Mouse (Mus musculus) neural tube, embryonic 13.5 days (tissue): ENCODE data around the gene Tnfaip1. TPM values are rescaled to one million over a fixed set of nuclear protein-coding genes. Genes with fewer than 3 reads are reported as not detected.
"Not testable (repeated sequence)": the region's sequence is repeated elsewhere in the genome, so short reads cannot be mapped to it uniquely, and the experiment has no call there.

Source experiments
- ATAC-seq: fragments of 200-750 bp; cut with Nextera tagmentation; 2 replicates; pipeline ENCODE4 v1.8.0; 2017; ENCODE audit warnings: low read depth, mild to moderate bottlenecking, moderate TSS enrichment, moderate library complexity
- H3K27ac ChIP-seq: fragments of 300-500 bp; sonication (generic); replicated peaks from 2 replicates; pipeline ENCODE4 v1.5.1; 2015; ENCODE audit warnings: moderate library complexity, mild to moderate bottlenecking, inconsistent platforms
- H3K27me3 ChIP-seq: fragments of 300-500 bp; sonication (generic); 2 replicates; pipeline ENCODE4 v1.6.1; 2015; ENCODE audit warnings: mild to moderate bottlenecking, inconsistent platforms
- H3K36me3 ChIP-seq: fragments of 300-500 bp; sonication (generic); 2 replicates; pipeline ENCODE4 v1.6.1; 2015; ENCODE audit warnings: mild to moderate bottlenecking, inconsistent platforms
- H3K4me1 ChIP-seq: fragments of 300-500 bp; sonication (generic); replicated peaks from 2 replicates; pipeline ENCODE4 v1.6.1; 2015; ENCODE audit warnings: inconsistent platforms
- H3K4me2 ChIP-seq: fragments of 300-500 bp; sonication (generic); 2 replicates; pipeline ENCODE4 v1.6.1; 2015; ENCODE audit warnings: inconsistent platforms, mild to moderate bottlenecking, moderate library complexity
- H3K4me3 ChIP-seq: fragments of 300-500 bp; sonication (generic); 2 replicates; pipeline ENCODE4 v1.5.1; 2015; ENCODE audit warnings: mild to moderate bottlenecking, inconsistent platforms
- H3K9ac ChIP-seq: fragments of 300-500 bp; sonication (generic); 2 replicates; pipeline ENCODE4 v1.6.1; 2015; ENCODE audit warnings: moderate library complexity, mild to moderate bottlenecking, inconsistent platforms
- H3K9me3 ChIP-seq: fragments of 300-500 bp; sonication (generic); 2 replicates; pipeline ENCODE4 v1.6.1; 2016; ENCODE audit warnings: inconsistent platforms
- WGBS: fragments of 180-500 bp; shearing (Covaris S2); methylation state at CpG from one replicate; pipeline ENCODE4 v1.1.7; 2015; 5-methylcytosine and 5-hydroxymethylcytosine counted together
- polyA plus RNA-seq: library from polyadenylated mRNA; unstranded; fragments of >200 nt; fragmentation: Nextera tagmentation; extraction: Ambion mirVana; gene quantifications from 2 replicates; pipeline ENCODE4 v1.2.1, GENCODE M21; 2015

Tnfaip1 gene
- polyA plus RNA-seq: 50.7 and 54.2 TPM in 2 replicates

DNA sequence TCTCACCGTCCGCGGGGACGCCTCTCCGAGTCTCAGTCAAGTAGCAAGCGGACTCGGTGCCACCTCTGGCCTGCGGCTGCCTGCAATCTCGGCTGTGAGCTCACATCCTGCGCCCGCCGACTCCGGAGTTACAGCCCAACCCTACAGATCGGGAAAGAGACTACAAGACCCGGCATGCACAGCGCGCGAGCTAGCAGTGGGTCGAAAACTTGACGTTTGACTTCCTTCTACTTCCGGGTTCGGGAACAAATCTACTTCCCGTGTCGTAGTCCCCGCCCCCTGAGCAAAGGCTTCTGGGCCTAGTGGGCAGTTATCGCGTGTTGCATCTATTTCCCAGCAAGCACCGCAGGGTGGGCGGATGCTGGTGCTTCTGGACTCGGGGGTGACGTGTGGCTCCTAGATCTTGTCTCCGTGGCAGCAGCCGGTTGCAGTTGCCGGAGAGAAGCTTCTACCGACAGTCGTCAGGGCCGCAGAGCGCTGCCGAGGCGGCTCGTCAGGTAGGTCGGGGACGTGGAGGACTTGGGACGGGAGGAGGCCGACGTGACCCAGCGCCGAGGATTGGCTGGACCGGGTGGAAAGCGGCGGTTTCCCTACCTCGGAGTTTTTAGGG lies at the start of gene Tnfaip1, which contains the start of gene Ift20:
Gene Tnfaip1, minus strand, starts transcription at position 253 of the 610 bp plus-strand sequence.
Gene Ift20, plus strand, starts transcription at position 282 of the 610 bp plus-strand sequence.
- Histone ChIP-seq H3K36me3 (peaks cover 27% of the 10 kb centered on the region), H3K27ac (peak within 1 kb of the TSS; percentile 93), H3K4me2 (peak within 1 kb of the TSS; percentile 87), H3K9me3 (no peaks in the 10 kb centered on the region), H3K9ac (peak within 1 kb of the TSS; percentile 90), H3K4me1 (peaks cover 34% of the 10 kb centered on the region), H3K4me3 (peak within 1 kb of the TSS; percentile 83), H3K27me3 (no peaks in the 10 kb centered on the region)
- under 1% methylated on average over 52 of the region's 52 CpGs for WGBS
- peak; percentile 98 for ATAC-seq

DNA sequence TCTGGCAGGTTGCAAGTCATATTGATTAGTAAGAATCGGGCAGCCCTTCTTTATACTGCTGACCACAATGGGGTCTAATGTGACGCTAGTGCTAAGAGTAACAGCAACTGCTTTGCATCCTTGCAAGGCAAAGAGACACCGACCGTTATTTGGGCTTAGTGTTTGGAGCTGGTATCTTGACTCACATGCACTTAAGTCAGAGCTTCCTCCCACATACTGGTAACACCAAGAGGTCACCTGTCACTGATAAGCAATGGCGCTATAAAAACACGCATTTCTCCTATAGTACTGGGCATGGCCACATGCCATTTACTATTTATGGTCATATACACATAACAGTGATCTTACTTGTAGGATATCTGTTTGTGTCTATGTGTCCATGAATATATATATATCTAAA lies 46.7 kb upstream of the Tnfaip1 start:
- no peaks in the 10 kb centered on the region for H3K4me1 ChIP-seq
- H3K27ac ChIP-seq: no peak overlapping the region
- H3K4me3 ChIP-seq: no peak overlapping the region
- no peak overlapping the region for H3K9ac ChIP-seq
- H3K27me3 ChIP-seq: no peaks in the 10 kb centered on the region
- H3K4me2 ChIP-seq: no peak overlapping the region
- peaks cover 58% of the 10 kb centered on the region for H3K36me3 ChIP-seq
- no peak for ATAC-seq
- 92% methylated on average over 6 of the region's 6 CpGs for WGBS
- no peaks in the 10 kb centered on the region for H3K9me3 ChIP-seq

DNA sequence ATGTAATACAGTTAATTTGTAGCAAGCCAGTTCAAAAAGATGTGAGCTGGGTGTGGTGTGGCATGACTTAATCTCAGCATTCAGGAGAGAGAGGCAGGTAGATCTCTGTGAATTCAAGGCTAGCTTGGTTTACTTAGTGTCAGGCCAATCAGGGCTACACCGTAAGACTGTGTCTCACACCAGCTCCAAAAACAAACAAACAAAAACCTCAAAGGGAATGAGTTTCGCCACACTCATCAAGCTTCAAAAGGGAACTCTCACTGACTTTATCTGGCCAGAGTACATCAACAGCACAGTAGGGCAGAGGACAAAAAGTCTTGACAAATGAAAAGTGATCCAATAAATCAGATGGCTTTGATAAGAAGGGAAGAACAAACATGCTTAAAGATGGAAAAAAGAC lies 38.8 kb upstream of the Tnfaip1 start:
- Histone ChIP-seq H3K4me1 (no peaks in the 10 kb centered on the region), H3K9ac (no peak overlapping the region), H3K9me3 (no peaks in the 10 kb centered on the region), H3K4me3 (no peak overlapping the region), H3K4me2 (no peak overlapping the region), H3K27me3 (no peaks in the 10 kb centered on the region), H3K36me3 (peaks cover 69% of the 10 kb centered on the region), H3K27ac (no peak overlapping the region)
- WGBS: 61% methylated on average over 2 of the region's 2 CpGs
- no peak for ATAC-seq

DNA sequence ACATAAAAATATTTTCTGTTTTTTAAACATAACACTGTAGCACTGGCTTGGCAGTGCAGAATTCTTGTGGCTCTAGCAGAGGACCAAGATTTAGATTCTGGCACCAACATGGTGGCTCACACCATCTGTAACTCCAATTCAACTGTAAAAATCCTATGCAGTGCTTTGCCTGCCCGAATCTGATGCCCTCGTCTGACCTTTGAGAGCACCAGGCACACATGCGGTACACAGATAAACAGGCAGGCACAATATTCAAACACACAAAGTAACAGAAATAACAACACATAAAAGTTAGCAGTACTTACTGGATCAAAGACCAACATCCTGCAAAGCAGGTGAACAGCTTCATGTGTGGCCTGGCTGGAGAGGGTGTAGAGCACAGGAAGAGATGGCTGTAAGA lies 38.4 kb upstream of the Tnfaip1 start:
- WGBS: 90% methylated on average over 3 of the region's 3 CpGs

DNA sequence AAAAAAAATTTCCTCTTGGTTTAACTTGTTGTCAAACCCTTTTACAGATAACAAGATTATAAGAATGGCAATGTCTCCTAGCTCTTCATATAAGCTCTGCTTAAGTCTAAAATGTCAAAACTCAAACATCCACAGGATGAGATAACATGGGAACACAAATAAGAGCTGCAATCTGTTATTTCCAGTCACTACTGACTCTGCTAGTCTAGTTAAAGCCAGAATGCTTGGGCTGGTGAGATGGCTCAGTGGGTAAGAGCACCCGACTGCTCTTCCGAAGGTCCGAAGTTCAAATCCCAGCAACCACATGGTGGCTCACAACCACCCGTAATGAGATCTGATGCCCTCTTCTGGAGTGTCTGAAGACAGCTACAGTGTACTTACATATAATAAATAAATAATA lies 37.9 kb upstream of the Tnfaip1 start:
- not testable (repeated sequence) for ATAC-seq, H3K27ac ChIP-seq, H3K9ac ChIP-seq, H3K4me2 ChIP-seq, H3K9me3 ChIP-seq, H3K4me1 ChIP-seq, H3K27me3 ChIP-seq, H3K4me3 ChIP-seq
- peaks cover 71% of the 10 kb centered on the region for H3K36me3 ChIP-seq
- 91% methylated on average over 3 of the region's 4 CpGs for WGBS

More for the DNA sequence above, 38.4 kb upstream of the Tnfaip1 start:
- no peaks in the 10 kb centered on the region for H3K4me1 ChIP-seq
- no peak overlapping the region for H3K27ac ChIP-seq
- H3K9me3 ChIP-seq: no peaks in the 10 kb centered on the region
- H3K9ac ChIP-seq: no peak overlapping the region
- H3K27me3 ChIP-seq: no peaks in the 10 kb centered on the region
- H3K4me2 ChIP-seq: no peak overlapping the region
- H3K4me3 ChIP-seq: no peak overlapping the region
- peaks cover 68% of the 10 kb centered on the region for H3K36me3 ChIP-seq
- ATAC-seq: no peak

DNA sequence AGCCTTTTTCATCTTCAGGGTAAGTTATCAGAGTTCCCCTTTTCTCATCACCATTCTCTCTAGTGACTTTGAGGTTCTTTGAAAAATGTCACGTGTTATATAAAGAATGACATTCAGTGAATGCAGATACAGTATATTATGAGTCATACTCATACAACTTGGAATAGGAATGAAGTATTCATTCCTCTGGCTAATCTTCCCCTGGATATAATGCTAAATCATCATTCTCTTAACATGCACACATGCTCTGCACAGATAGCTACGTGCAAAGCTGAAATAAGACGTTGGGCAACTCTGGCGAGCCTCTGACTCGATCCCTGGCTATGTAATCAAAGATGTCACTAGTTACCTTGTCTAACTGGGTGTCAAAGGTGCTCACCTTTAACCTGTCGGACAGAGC lies 35.7 kb upstream of the Tnfaip1 start:
- H3K36me3 ChIP-seq: peaks cover 60% of the 10 kb centered on the region
- WGBS: 94% methylated on average over 6 of the region's 6 CpGs
- no peak overlapping the region for H3K27ac ChIP-seq
- no peaks in the 10 kb centered on the region for H3K4me1 ChIP-seq
- no peaks in the 10 kb centered on the region for H3K27me3 ChIP-seq
- no peaks in the 10 kb centered on the region for H3K9me3 ChIP-seq
- H3K9ac ChIP-seq: no peak overlapping the region
- no peak overlapping the region for H3K4me2 ChIP-seq
- H3K4me3 ChIP-seq: no peak overlapping the region
- no peak for ATAC-seq

DNA sequence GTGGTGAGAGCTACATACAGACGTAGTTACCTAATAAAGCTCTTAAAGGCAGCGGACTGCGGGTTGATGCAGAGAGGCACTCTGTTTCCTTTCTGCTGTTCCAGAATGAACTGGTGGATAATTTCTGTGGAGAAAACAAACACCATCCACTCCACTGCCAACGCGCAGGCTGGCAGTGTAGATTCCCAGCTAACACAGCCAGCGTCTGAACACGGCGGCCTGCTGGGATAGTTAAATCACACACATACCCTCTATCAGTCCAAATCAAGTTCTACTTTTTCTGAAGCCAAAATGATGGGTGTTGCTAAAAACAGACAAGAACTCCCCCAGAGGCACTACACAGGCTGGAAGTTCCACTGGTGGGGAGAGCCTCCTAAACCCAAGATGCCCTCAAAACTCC lies 35.3 kb upstream of the Tnfaip1 start:
- ATAC-seq: no peak
- WGBS: 94% methylated on average over 8 of the region's 8 CpGs
- H3K27ac ChIP-seq: no peak overlapping the region
- H3K4me1 ChIP-seq: no peaks in the 10 kb centered on the region
- H3K9me3 ChIP-seq: no peaks in the 10 kb centered on the region
- no peaks in the 10 kb centered on the region for H3K27me3 ChIP-seq
- no peak overlapping the region for H3K4me3 ChIP-seq
- peaks cover 60% of the 10 kb centered on the region for H3K36me3 ChIP-seq
- H3K9ac ChIP-seq: no peak overlapping the region
- no peak overlapping the region for H3K4me2 ChIP-seq

DNA sequence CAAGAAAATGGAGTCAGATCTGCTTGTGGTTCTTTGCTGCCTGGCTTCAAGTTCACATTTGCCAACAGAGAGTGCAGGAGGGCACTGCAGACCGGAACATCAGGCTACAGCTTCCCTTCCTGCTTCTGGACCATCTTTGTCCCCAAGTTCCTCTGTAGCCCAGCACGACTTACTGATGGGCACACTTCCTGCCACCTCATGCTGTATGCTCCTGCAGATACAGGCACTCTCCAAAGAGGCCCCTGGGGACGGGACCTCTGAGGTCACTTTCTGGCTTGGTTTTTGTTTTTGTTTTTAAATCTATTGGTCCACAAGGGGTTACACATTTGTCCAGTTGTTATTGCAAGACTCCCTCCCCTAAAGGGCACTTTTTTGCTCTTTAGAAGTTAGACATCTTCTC lies 33.7 kb upstream of the Tnfaip1 start:
- Histone ChIP-seq H3K9ac (no peak overlapping the region), H3K27me3 (no peaks in the 10 kb centered on the region), H3K36me3 (peaks cover 65% of the 10 kb centered on the region), H3K27ac (no peak overlapping the region), H3K4me2 (no peak overlapping the region), H3K9me3 (no peaks in the 10 kb centered on the region), H3K4me3 (no peak overlapping the region), H3K4me1 (no peaks in the 10 kb centered on the region)
- WGBS: 77% methylated on average over 3 of the region's 3 CpGs
- ATAC-seq: no peak

DNA sequence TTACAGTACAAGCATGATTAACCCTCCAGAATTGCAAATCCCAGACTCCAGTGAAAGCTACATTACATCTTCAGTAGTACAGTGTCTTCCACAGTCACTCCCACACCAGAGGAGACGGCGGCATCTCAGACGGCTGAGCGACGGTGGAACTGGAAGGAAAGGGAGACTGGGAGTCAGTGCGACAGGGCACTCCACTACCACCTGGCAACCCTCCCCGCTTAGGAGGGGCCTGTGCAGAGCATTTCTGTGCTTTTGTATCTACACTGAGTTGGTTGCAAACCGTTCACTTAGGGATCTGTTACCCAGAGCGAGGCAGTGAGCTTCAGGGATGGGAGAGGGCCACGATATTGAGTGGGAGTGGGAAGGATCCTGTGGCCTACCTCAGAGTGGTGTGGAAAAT lies 32.7 kb upstream of the Tnfaip1 start:
- Histone ChIP-seq H3K27ac (no peak overlapping the region), H3K9ac (no peak overlapping the region), H3K36me3 (peaks cover 60% of the 10 kb centered on the region), H3K27me3 (no peaks in the 10 kb centered on the region), H3K9me3 (no peaks in the 10 kb centered on the region), H3K4me2 (no peak overlapping the region), H3K4me3 (no peak overlapping the region), H3K4me1 (no peaks in the 10 kb centered on the region)
- WGBS: 86% methylated on average over 10 of the region's 10 CpGs
- no peak for ATAC-seq

DNA sequence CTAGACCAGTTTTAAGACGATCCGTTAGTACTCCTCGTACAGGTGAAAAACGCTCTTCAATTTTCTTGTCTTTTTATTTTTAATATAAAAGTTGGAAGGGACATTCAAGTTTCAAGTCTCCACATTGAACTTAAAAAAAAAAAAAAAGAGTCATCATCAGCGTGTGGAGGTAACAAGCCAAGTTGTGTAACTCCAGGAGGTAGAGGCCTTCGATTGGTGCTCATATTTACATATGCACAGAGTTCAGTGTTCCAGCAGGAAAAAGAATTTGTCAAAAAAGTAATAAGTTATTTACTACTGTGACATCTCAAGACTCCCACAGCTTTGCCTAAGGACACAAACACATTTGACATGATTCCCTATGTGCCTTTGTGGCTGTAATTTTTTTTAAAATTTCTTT lies 31.5 kb upstream of the Tnfaip1 start:
- Histone ChIP-seq H3K4me3 (no peak overlapping the region), H3K4me1 (no peaks in the 10 kb centered on the region), H3K9ac (no peak overlapping the region), H3K27me3 (no peaks in the 10 kb centered on the region), H3K36me3 (peaks cover 55% of the 10 kb centered on the region), H3K9me3 (no peaks in the 10 kb centered on the region), H3K4me2 (no peak overlapping the region), H3K27ac (no peak overlapping the region)
- no peak for ATAC-seq
- 92% methylated on average over 6 of the region's 6 CpGs for WGBS

DNA sequence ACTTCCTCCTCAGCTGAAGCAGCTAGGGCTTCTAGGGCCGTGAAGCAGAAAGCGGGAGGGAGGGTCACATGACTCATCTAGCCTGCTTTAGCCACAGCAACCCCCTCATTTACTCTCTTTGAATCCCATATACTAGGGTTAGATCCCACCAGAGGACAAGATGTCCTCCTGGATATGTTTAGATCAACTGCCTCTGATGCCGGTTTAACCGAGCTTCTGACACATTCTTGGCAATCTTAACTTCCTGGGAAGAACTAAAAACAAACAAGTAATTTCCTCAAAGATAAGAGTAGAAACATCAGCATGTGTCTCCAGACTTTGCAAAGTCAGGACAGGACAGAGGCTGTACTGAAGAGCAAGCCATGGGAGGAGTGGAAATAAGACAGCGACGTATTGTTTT lies 30.6 kb upstream of the Tnfaip1 start:
- Histone ChIP-seq H3K9ac (no peak overlapping the region), H3K27me3 (no peaks in the 10 kb centered on the region), H3K4me2 (no peak overlapping the region), H3K4me3 (no peak overlapping the region), H3K36me3 (peaks cover 46% of the 10 kb centered on the region), H3K27ac (no peak overlapping the region), H3K4me1 (no peaks in the 10 kb centered on the region), H3K9me3 (no peaks in the 10 kb centered on the region)
- ATAC-seq: no peak
- 78% methylated on average over 6 of the region's 6 CpGs for WGBS

DNA sequence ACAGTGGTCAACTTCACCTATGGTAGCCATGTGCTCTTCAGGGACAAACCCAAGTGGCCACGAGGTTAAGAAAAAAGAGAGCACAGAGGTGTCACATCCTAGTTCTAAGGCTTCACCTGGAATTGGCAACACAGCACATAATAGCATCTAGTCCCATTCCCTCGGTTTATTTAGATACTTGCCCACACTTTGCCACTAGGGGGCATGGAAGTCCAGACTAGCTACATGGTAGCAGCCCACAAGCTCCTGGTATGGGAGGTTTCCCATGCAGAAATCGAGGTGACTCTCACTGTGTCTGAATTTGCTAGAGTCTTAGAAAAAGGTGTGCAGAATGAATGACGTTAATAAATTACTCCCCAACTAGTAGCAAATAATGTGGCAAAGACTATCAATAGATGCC lies 24.3 kb upstream of the Tnfaip1 start:
- ATAC-seq: peak; percentile 82; the same call in 1 of the 2 replicates
- Histone ChIP-seq H3K27me3 (no peaks in the 10 kb centered on the region), H3K4me1 (no peaks in the 10 kb centered on the region), H3K9me3 (no peaks in the 10 kb centered on the region), H3K36me3 (peaks cover 2% of the 10 kb centered on the region; the same call in 1 of the 2 replicates), H3K4me2 (no peak overlapping the region), H3K27ac (no peak overlapping the region), H3K9ac (no peak overlapping the region), H3K4me3 (no peak overlapping the region)
- 20% methylated on average over 4 of the region's 4 CpGs for WGBS

DNA sequence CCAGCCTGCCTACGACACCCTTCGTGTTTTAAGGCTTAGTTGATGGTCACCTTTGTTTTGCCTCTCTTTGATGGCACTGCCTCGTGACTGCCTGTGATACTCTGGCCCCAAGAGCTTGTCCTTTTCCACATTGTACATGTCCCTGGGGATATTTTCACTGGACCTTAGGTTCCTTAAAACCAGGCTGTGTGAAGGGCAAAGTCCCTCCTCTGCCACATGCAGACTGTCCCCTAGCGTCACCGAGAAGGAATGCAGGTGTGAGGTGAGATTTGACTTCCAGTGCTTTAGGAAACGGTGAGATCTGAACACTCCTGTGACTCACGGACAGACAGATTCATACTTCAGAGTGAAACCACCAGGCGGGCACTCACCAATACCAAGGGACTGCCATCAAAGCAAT lies 21.1 kb upstream of the Tnfaip1 start:
- H3K9ac ChIP-seq: no peak overlapping the region

More for the DNA sequence above, 21.1 kb upstream of the Tnfaip1 start:
- Histone ChIP-seq H3K4me3 (no peak overlapping the region), H3K36me3 (no peaks in the 10 kb centered on the region), H3K4me2 (no peak overlapping the region), H3K4me1 (no peaks in the 10 kb centered on the region), H3K27ac (no peak overlapping the region), H3K9me3 (peaks cover 7% of the 10 kb centered on the region; the same call in 1 of the 2 replicates), H3K27me3 (no peaks in the 10 kb centered on the region)
- no peak for ATAC-seq
- 57% methylated on average over 8 of the region's 8 CpGs for WGBS
